Mouse (Mus musculus): ENCODE results near the gene Washc1. TPM values are rescaled to one million over a fixed set of nuclear protein-coding genes. Genes with fewer than 3 reads are reported as not detected.

Gene Washc1
- polyA plus RNA-seq, 1 experiment from 2014 or later, result 35.1 TPM

- Histone ChIP-seq H3K27me3 (replicated peaks; ENCODE audit: control insufficient read depth, insufficient read depth, low read length) (no peaks in the 10 kb centered on the region), H3K9ac (ENCODE audit: low read depth, low read length) (no peak overlapping the region), H3K4me2 (ENCODE audit: low read depth, low read length) (no peak overlapping the region), H3K36me3 (ENCODE audit: control insufficient read depth, insufficient read depth, low read length) (no peaks in the 10 kb centered on the region), H3K27ac (replicated peaks; ENCODE audit: low read depth, low read length) (no peak overlapping the region), H3K4me1 (ENCODE audit: control insufficient read depth, insufficient read depth, low read length) (peaks cover 8% of the 10 kb centered on the region), H3K4me3 (ENCODE audit: low read depth, low read length) (no peak overlapping the region), H3K9me3 (ENCODE audit: control insufficient read depth, low read length) (no peaks in the 10 kb centered on the region)
- WGBS, result 85% methylated on average over 7 of the region's 7 CpGs
- no peak for ATAC-seq (ENCODE audit: low read depth)
- DNase-seq (ENCODE audit: low spot score), result no peak
Measured at GRCm38 (mm10) chr17:66104076-66104475, 7.3 kb upstream of the Washc1 start.

- Histone ChIP-seq H3K4me1 (ENCODE audit: control insufficient read depth, insufficient read depth, low read length) (no peaks in the 10 kb centered on the region), H3K9ac (ENCODE audit: low read depth, low read length) (no peak overlapping the region)
Measured at GRCm38 (mm10) chr17:66106601-66107267, 4.6 kb upstream of the Washc1 start.

GRCm38 (mm10) chr17:66107466-66107865, 3.9 kb upstream of the Washc1 start:
- Histone ChIP-seq H3K4me2 (ENCODE audit: low read depth, low read length) (no peak overlapping the region), H3K9ac (ENCODE audit: low read depth, low read length) (no peak overlapping the region), H3K4me3 (ENCODE audit: low read depth, low read length) (no peak overlapping the region), H3K36me3 (ENCODE audit: control insufficient read depth, insufficient read depth, low read length) (no peaks in the 10 kb centered on the region), H3K4me1 (ENCODE audit: control insufficient read depth, insufficient read depth, low read length) (peaks cover 3% of the 10 kb centered on the region), H3K9me3 (ENCODE audit: control insufficient read depth, low read length) (no peaks in the 10 kb centered on the region), H3K27me3 (replicated peaks; ENCODE audit: control insufficient read depth, insufficient read depth, low read length) (no peaks in the 10 kb centered on the region), H3K27ac (replicated peaks; ENCODE audit: low read depth, low read length) (no peak overlapping the region)
- DNase-seq (ENCODE audit: low spot score) (no peak), ATAC-seq (ENCODE audit: low read depth) (no peak)
- WGBS, result 60% methylated on average over 8 of the region's 8 CpGs

More at GRCm38 (mm10) chr17:66106601-66107267, 4.6 kb upstream of the Washc1 start:
- Histone ChIP-seq H3K27ac (replicated peaks; ENCODE audit: low read depth, low read length) (no peak overlapping the region), H3K27me3 (replicated peaks; ENCODE audit: control insufficient read depth, insufficient read depth, low read length) (no peaks in the 10 kb centered on the region), H3K9me3 (ENCODE audit: control insufficient read depth, low read length) (no peaks in the 10 kb centered on the region), H3K4me2 (ENCODE audit: low read depth, low read length) (no peak overlapping the region), H3K36me3 (ENCODE audit: control insufficient read depth, insufficient read depth, low read length) (no peaks in the 10 kb centered on the region), H3K4me3 (ENCODE audit: low read depth, low read length) (no peak overlapping the region)
- peak; percentile 86 for DNase-seq (ENCODE audit: low spot score)
- no peak for ATAC-seq (ENCODE audit: low read depth)
- WGBS, result 50% methylated on average over 10 of the region's 10 CpGs

- no peaks in the 10 kb centered on the region for H3K27me3 ChIP-seq (replicated peaks; ENCODE audit: control insufficient read depth, insufficient read depth, low read length)
- no peak overlapping the region for H3K27ac ChIP-seq (replicated peaks; ENCODE audit: low read depth, low read length)
- no peak overlapping the region for H3K4me3 ChIP-seq (ENCODE audit: low read depth, low read length)
- ATAC-seq (ENCODE audit: low read depth) (no peak), DNase-seq (ENCODE audit: low spot score) (no peak)
- H3K4me2 ChIP-seq (ENCODE audit: low read depth, low read length), result no peak overlapping the region
- 80% methylated on average over 4 of the region's 4 CpGs for WGBS
- H3K9ac ChIP-seq (ENCODE audit: low read depth, low read length), result no peak overlapping the region
- peaks cover 4% of the 10 kb centered on the region for H3K4me1 ChIP-seq (ENCODE audit: control insufficient read depth, insufficient read depth, low read length)
- H3K9me3 ChIP-seq (ENCODE audit: control insufficient read depth, low read length), result no peaks in the 10 kb centered on the region
- H3K36me3 ChIP-seq (ENCODE audit: control insufficient read depth, insufficient read depth, low read length), result no peaks in the 10 kb centered on the region
Measured at GRCm38 (mm10) chr17:66108198-66108597, 3.1 kb upstream of the Washc1 start.

- no peaks in the 10 kb centered on the region for H3K27me3 ChIP-seq (replicated peaks; ENCODE audit: control insufficient read depth, insufficient read depth, low read length)
- WGBS, result 36% methylated on average over 6 of the region's 6 CpGs
- H3K9me3 ChIP-seq (ENCODE audit: control insufficient read depth, low read length), result no peaks in the 10 kb centered on the region
- peak overlapping the region; percentile 79; the same call in 1 of the 2 replicates for H3K9ac ChIP-seq (ENCODE audit: low read depth, low read length)
- peaks cover 4% of the 10 kb centered on the region for H3K4me1 ChIP-seq (ENCODE audit: control insufficient read depth, insufficient read depth, low read length)
- H3K4me2 ChIP-seq (ENCODE audit: low read depth, low read length), result peak overlapping the region; percentile 54
- peak; percentile 55 for DNase-seq (ENCODE audit: low spot score)
- peak overlapping the region; percentile 87 for H3K4me3 ChIP-seq (ENCODE audit: low read depth, low read length)
- peaks cover 21% of the 10 kb centered on the region for H3K36me3 ChIP-seq (ENCODE audit: control insufficient read depth, insufficient read depth, low read length)
- no peak for ATAC-seq (ENCODE audit: low read depth)
- peak overlapping the region; percentile 69; the same call in 1 of the 2 replicates for H3K27ac ChIP-seq (replicated peaks; ENCODE audit: low read depth, low read length)
Measured at GRCm38 (mm10) chr17:66110746-66111145, 599 bp upstream of the Washc1 start.

- 44% methylated on average over 4 of the region's 4 CpGs for WGBS
- H3K4me1 ChIP-seq (ENCODE audit: control insufficient read depth, insufficient read depth, low read length), result peaks cover 4% of the 10 kb centered on the region
- no peak for ATAC-seq (ENCODE audit: low read depth)
- H3K4me3 ChIP-seq (ENCODE audit: low read depth, low read length), result peak overlapping the region; percentile 87
- H3K9ac ChIP-seq (ENCODE audit: low read depth, low read length), result peak overlapping the region; percentile 79
- DNase-seq (ENCODE audit: low spot score), result no peak
- peak overlapping the region; percentile 54 for H3K4me2 ChIP-seq (ENCODE audit: low read depth, low read length)
- H3K27ac ChIP-seq (replicated peaks; ENCODE audit: low read depth, low read length), result no peak overlapping the region
- no peaks in the 10 kb centered on the region for H3K27me3 ChIP-seq (replicated peaks; ENCODE audit: control insufficient read depth, insufficient read depth, low read length)
- no peaks in the 10 kb centered on the region for H3K9me3 ChIP-seq (ENCODE audit: control insufficient read depth, low read length)
- H3K36me3 ChIP-seq (ENCODE audit: control insufficient read depth, insufficient read depth, low read length), result peaks cover 35% of the 10 kb centered on the region
Measured at GRCm38 (mm10) chr17:66112166-66112565, 821 bp downstream of the Washc1 start.

GRCm38 (mm10) chr17:66118991-66119390, 7.6 kb downstream of the Washc1 start:
- H3K36me3 ChIP-seq (ENCODE audit: control insufficient read depth, insufficient read depth, low read length), result peaks cover 61% of the 10 kb centered on the region
- ATAC-seq (ENCODE audit: low read depth), result no peak

GRCm38 (mm10) chr17:66120701-66121100, 9.4 kb downstream of the Washc1 start:
- H3K27me3 ChIP-seq (replicated peaks; ENCODE audit: control insufficient read depth, insufficient read depth, low read length), result no peaks in the 10 kb centered on the region
- no peak overlapping the region for H3K9ac ChIP-seq (ENCODE audit: low read depth, low read length)
- H3K9me3 ChIP-seq (ENCODE audit: control insufficient read depth, low read length), result no peaks in the 10 kb centered on the region
- H3K27ac ChIP-seq (replicated peaks; ENCODE audit: low read depth, low read length), result no peak overlapping the region
- ATAC-seq (ENCODE audit: low read depth) (no peak), DNase-seq (ENCODE audit: low spot score) (no peak)
- H3K4me3 ChIP-seq (ENCODE audit: low read depth, low read length), result no peak overlapping the region
- H3K4me1 ChIP-seq (ENCODE audit: control insufficient read depth, insufficient read depth, low read length), result peaks cover 8% of the 10 kb centered on the region; the same call in 1 of the 2 replicates
- no peak overlapping the region for H3K4me2 ChIP-seq (ENCODE audit: low read depth, low read length)
- 50% methylated on average over 1 of the region's 1 CpGs for WGBS
- H3K36me3 ChIP-seq (ENCODE audit: control insufficient read depth, insufficient read depth, low read length), result peaks cover 44% of the 10 kb centered on the region

More at GRCm38 (mm10) chr17:66118991-66119390, 7.6 kb downstream of the Washc1 start:
- Histone ChIP-seq H3K27ac (replicated peaks; ENCODE audit: low read depth, low read length) (no peak overlapping the region), H3K27me3 (replicated peaks; ENCODE audit: control insufficient read depth, insufficient read depth, low read length) (no peaks in the 10 kb centered on the region), H3K4me2 (ENCODE audit: low read depth, low read length) (no peak overlapping the region), H3K9ac (ENCODE audit: low read depth, low read length) (no peak overlapping the region), H3K4me3 (ENCODE audit: low read depth, low read length) (no peak overlapping the region), H3K4me1 (ENCODE audit: control insufficient read depth, insufficient read depth, low read length) (peaks cover under 1% of the 10 kb centered on the region; the same call in 1 of the 2 replicates), H3K9me3 (ENCODE audit: control insufficient read depth, low read length) (no peaks in the 10 kb centered on the region)
- DNase-seq (ENCODE audit: low spot score), result no peak
- 86% methylated on average over 8 of the region's 8 CpGs for WGBS
